Mouse (Mus musculus): ENCODE results near the gene Pxk. TPM values are rescaled to one million over a fixed set of nuclear protein-coding genes. Genes with fewer than 3 reads are reported as not detected.

The Pxk gene
- polyA plus RNA-seq, 1 experiment: 19.8 TPM

DNA sequence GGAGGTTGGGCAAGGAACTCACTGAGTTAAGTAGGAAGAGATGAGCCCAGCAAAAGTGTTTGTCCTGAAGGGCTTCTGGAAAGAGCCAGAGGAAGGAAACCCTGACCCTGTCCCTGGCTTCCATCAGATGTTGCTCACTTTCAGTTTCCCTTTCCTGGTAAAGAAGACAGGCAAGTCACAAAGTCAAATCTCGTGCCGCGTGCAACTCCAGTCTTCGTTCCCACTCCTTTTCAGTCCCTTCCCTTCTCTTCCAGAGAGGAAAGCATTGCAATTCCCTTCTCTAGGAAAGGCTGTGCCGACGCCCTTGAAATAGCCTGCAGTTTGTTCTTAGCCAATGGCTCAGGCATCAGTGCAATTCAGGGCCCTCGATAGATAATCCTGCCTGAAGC is 2.5 kb upstream of the Pxk start:
- no peaks in the 10 kb centered on the region for H3K9me3 ChIP-seq (replicated peaks; ENCODE audit: control insufficient read depth, insufficient read depth, low read length, poor library complexity, severe bottlenecking)
- H3K4me3 ChIP-seq (ENCODE audit: low read depth, low read length): no peak overlapping the region
- no peak overlapping the region for H3K9ac ChIP-seq (ENCODE audit: low read depth, poor library complexity, severe bottlenecking)
- peaks cover 9% of the 10 kb centered on the region for H3K36me3 ChIP-seq (ENCODE audit: control insufficient read depth, insufficient read depth, low read length, poor library complexity, severe bottlenecking)
- no peak overlapping the region for H3K27ac ChIP-seq (ENCODE audit: insufficient read depth, low read length)
- H3K27me3 ChIP-seq (ENCODE audit: control insufficient read depth, insufficient read depth, low read length, poor library complexity, severe bottlenecking): no peaks in the 10 kb centered on the region
- no peak for TF ChIP-seq CTCF (IDR thresholded peaks at IDR 0.05; ENCODE audit: low read depth, low read length)
- TF ChIP-seq POLR2A (IDR thresholded peaks at IDR 0.05; ENCODE audit: insufficient read depth, low read length): no peak
- no peak for TF ChIP-seq EP300 (IDR thresholded peaks at IDR 0.05; ENCODE audit: insufficient read depth, low read depth, low read length)
- no peaks in the 10 kb centered on the region for H3K4me1 ChIP-seq (ENCODE audit: control insufficient read depth, insufficient read depth, low read length)

DNA sequence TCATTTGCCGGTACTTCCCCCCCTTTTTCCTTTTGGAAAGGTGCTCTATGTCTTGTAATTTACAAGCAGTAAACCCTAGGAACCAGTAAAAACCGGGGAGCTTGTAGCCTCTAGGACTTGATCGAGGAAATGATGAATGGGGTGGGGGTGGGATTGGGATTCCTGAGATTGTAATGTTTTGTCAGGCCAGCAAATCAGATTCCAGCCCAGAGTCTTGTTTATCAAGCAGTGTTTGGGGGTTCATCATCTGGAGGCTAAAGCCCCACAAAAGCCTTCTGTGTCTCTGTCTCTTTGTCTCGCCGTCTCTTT is 630 bp downstream of the Pxk start:
- no peaks in the 10 kb centered on the region for H3K4me1 ChIP-seq (ENCODE audit: control insufficient read depth, insufficient read depth, low read length)

DNA sequence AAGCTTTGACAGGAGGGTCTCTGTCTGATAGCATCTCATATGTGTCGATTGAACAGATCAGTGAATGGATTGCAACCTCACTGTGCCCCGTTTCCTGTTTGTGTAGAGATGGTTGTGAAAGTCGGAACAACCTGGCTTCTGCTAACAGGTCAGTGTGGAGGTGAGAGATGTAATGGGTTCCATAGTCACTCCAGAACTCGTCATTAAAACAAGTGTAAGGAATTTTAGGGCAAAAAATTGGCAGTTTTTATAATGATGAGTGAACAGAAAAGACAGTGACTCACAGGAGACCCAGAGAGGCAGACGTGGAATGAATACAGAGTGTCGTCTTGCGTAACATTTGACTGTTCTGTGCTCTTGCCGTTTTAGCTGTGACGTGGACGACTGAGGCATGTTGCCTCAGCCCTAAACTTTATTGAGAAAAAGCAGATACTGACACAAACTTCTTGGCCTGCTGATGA is 1.6 kb downstream of the Pxk start:
- Histone ChIP-seq H3K27me3 (ENCODE audit: control insufficient read depth, insufficient read depth, low read length, poor library complexity, severe bottlenecking) (no peaks in the 10 kb centered on the region), H3K36me3 (ENCODE audit: control insufficient read depth, insufficient read depth, low read length, poor library complexity, severe bottlenecking) (no peaks in the 10 kb centered on the region), H3K9ac (ENCODE audit: low read depth, poor library complexity, severe bottlenecking) (no peak overlapping the region), H3K4me3 (ENCODE audit: low read depth, low read length) (no peak overlapping the region), H3K9me3 (replicated peaks; ENCODE audit: control insufficient read depth, insufficient read depth, low read length, poor library complexity, severe bottlenecking) (no peaks in the 10 kb centered on the region), H3K4me1 (ENCODE audit: control insufficient read depth, insufficient read depth, low read length) (no peaks in the 10 kb centered on the region), H3K27ac (ENCODE audit: insufficient read depth, low read length) (no peak overlapping the region)
- TF ChIP-seq CTCF (IDR thresholded peaks at IDR 0.05; ENCODE audit: low read depth, low read length) (no peak), EP300 (IDR thresholded peaks at IDR 0.05; ENCODE audit: insufficient read depth, low read depth, low read length) (no peak), POLR2A (IDR thresholded peaks at IDR 0.05; ENCODE audit: insufficient read depth, low read length) (no peak)

More for the DNA sequence above, 630 bp downstream of the Pxk start:
- H3K36me3 ChIP-seq (ENCODE audit: control insufficient read depth, insufficient read depth, low read length, poor library complexity, severe bottlenecking): no peaks in the 10 kb centered on the region
- H3K27me3 ChIP-seq (ENCODE audit: control insufficient read depth, insufficient read depth, low read length, poor library complexity, severe bottlenecking): no peaks in the 10 kb centered on the region
- H3K27ac ChIP-seq (ENCODE audit: insufficient read depth, low read length): 0 out of 2 replicates have a peak overlapping the region, but pooled peaks have one; percentile 49
- TF ChIP-seq EP300 (IDR thresholded peaks at IDR 0.05; ENCODE audit: insufficient read depth, low read depth, low read length): no peak
- no peak for TF ChIP-seq CTCF (IDR thresholded peaks at IDR 0.05; ENCODE audit: low read depth, low read length)
- TF ChIP-seq POLR2A (IDR thresholded peaks at IDR 0.05; ENCODE audit: insufficient read depth, low read length): no peak
- no peaks in the 10 kb centered on the region for H3K9me3 ChIP-seq (replicated peaks; ENCODE audit: control insufficient read depth, insufficient read depth, low read length, poor library complexity, severe bottlenecking)
- H3K4me3 ChIP-seq (ENCODE audit: low read depth, low read length): peak overlapping the region; percentile 89
- H3K9ac ChIP-seq (ENCODE audit: low read depth, poor library complexity, severe bottlenecking): peak overlapping the region; percentile 89

DNA sequence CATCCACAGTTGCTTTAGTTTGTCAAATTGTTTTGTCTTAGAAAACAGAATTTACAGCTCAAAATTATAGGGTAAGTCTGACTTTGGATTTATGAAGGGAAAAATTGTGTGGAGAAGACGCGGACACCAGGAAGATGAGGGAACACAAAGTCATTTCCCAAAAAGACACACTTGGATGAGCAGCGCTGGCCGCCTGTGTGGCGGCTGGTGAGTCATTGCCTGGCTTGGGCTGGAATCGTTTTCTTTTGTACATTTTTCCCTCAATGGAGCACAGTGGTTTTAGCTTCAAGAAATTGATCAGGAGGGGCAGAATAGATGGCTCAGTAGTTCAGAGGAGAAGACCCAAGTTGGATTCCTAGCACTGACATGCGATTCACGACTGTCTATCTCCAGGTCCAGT is 3.9 kb downstream of the Pxk start:
- H3K4me3 ChIP-seq (ENCODE audit: low read depth, low read length): no peak overlapping the region
- H3K36me3 ChIP-seq (ENCODE audit: control insufficient read depth, insufficient read depth, low read length, poor library complexity, severe bottlenecking): no peaks in the 10 kb centered on the region
- TF ChIP-seq EP300 (IDR thresholded peaks at IDR 0.05; ENCODE audit: insufficient read depth, low read depth, low read length): no peak
- no peak for TF ChIP-seq CTCF (IDR thresholded peaks at IDR 0.05; ENCODE audit: low read depth, low read length)
- TF ChIP-seq POLR2A (IDR thresholded peaks at IDR 0.05; ENCODE audit: insufficient read depth, low read length): no peak
- no peaks in the 10 kb centered on the region for H3K4me1 ChIP-seq (ENCODE audit: control insufficient read depth, insufficient read depth, low read length)
- H3K9ac ChIP-seq (ENCODE audit: low read depth, poor library complexity, severe bottlenecking): no peak overlapping the region
- no peaks in the 10 kb centered on the region for H3K27me3 ChIP-seq (ENCODE audit: control insufficient read depth, insufficient read depth, low read length, poor library complexity, severe bottlenecking)
- no peaks in the 10 kb centered on the region for H3K9me3 ChIP-seq (replicated peaks; ENCODE audit: control insufficient read depth, insufficient read depth, low read length, poor library complexity, severe bottlenecking)
- no peak overlapping the region for H3K27ac ChIP-seq (ENCODE audit: insufficient read depth, low read length)

DNA sequence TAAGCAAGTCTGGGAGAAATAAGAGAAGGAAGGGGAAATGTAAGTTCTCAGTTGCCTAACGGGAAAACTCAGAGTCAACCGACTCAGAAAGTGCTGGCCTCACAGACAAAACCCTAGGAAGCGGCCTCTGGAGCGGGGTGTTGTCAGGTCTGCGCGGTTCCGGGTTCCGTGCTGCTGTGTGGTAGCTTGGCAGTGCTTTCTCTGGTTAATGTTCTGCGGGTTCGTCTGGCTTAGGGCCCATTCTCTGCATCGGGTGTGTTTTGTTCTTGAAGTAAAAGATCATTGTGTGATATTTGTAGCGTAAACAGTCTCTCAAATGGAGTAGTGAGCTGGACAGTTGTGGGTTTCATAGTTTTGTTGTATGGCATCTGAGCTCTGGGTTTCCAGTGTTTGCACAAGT is 4.7 kb downstream of the Pxk start:
- H3K36me3 ChIP-seq (ENCODE audit: control insufficient read depth, insufficient read depth, low read length, poor library complexity, severe bottlenecking): no peaks in the 10 kb centered on the region
- no peak overlapping the region for H3K27ac ChIP-seq (ENCODE audit: insufficient read depth, low read length)
- H3K9ac ChIP-seq (ENCODE audit: low read depth, poor library complexity, severe bottlenecking): no peak overlapping the region
- no peaks in the 10 kb centered on the region for H3K27me3 ChIP-seq (ENCODE audit: control insufficient read depth, insufficient read depth, low read length, poor library complexity, severe bottlenecking)
- no peaks in the 10 kb centered on the region for H3K9me3 ChIP-seq (replicated peaks; ENCODE audit: control insufficient read depth, insufficient read depth, low read length, poor library complexity, severe bottlenecking)
- TF ChIP-seq EP300 (IDR thresholded peaks at IDR 0.05; ENCODE audit: insufficient read depth, low read depth, low read length): no peak
- no peak for TF ChIP-seq CTCF (IDR thresholded peaks at IDR 0.05; ENCODE audit: low read depth, low read length)
- no peak for TF ChIP-seq POLR2A (IDR thresholded peaks at IDR 0.05; ENCODE audit: insufficient read depth, low read length)
- no peak overlapping the region for H3K4me3 ChIP-seq (ENCODE audit: low read depth, low read length)
- H3K4me1 ChIP-seq (ENCODE audit: control insufficient read depth, insufficient read depth, low read length): no peaks in the 10 kb centered on the region

DNA sequence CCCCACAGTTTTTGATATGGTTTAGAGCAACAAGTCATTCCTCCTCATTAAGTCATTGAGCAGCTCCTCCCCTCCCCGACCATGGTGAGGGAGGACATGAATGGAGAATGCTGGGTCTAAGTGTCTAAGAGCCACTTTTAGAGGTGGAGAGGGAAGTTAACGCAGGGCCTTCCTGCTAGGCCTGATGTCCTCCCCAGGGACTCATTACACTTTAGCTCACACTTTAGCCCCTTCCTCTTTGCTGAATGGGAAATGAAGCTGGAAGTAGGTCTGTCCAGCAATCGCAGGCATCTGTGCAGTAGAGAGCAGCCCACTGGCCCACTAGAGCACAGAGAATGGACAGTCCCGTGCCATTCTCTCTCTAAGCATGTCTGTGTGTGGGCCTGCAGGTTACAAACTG is 10.0 kb downstream of the Pxk start:
- no peaks in the 10 kb centered on the region for H3K27me3 ChIP-seq (ENCODE audit: control insufficient read depth, insufficient read depth, low read length, poor library complexity, severe bottlenecking)
- no peaks in the 10 kb centered on the region for H3K4me1 ChIP-seq (ENCODE audit: control insufficient read depth, insufficient read depth, low read length)
- H3K27ac ChIP-seq (ENCODE audit: insufficient read depth, low read length): no peak overlapping the region
- no peak overlapping the region for H3K9ac ChIP-seq (ENCODE audit: low read depth, poor library complexity, severe bottlenecking)
- H3K36me3 ChIP-seq (ENCODE audit: control insufficient read depth, insufficient read depth, low read length, poor library complexity, severe bottlenecking): no peaks in the 10 kb centered on the region
- H3K9me3 ChIP-seq (replicated peaks; ENCODE audit: control insufficient read depth, insufficient read depth, low read length, poor library complexity, severe bottlenecking): no peaks in the 10 kb centered on the region
- H3K4me3 ChIP-seq (ENCODE audit: low read depth, low read length): no peak overlapping the region
- TF ChIP-seq EP300 (IDR thresholded peaks at IDR 0.05; ENCODE audit: insufficient read depth, low read depth, low read length) (no peak), CTCF (IDR thresholded peaks at IDR 0.05; ENCODE audit: low read depth, low read length) (no peak), POLR2A (IDR thresholded peaks at IDR 0.05; ENCODE audit: insufficient read depth, low read length) (no peak)

Measured in ES-Bruce4 (cell line).